Mouse (Mus musculus) hindbrain, embryonic 15.5 days (tissue): Measurements from ENCODE around the gene Dnah7c. TPM values are rescaled to one million over a fixed set of nuclear protein-coding genes. Genes with fewer than 3 reads are reported as not detected.
"Not testable (repeated sequence)": the region's sequence is repeated elsewhere in the genome, so short reads cannot be mapped to it uniquely, and the experiment has no call there.

ENCODE experiments used
- ATAC-seq: fragments of 200-750 bp; cut with Nextera tagmentation; 2 replicates; pipeline ENCODE4 v1.8.0; 2017; ENCODE audit warnings: low read depth, moderate number of reproducible peaks, moderate TSS enrichment; ENCODE audit not compliant: low FRiP score
- H3K27ac ChIP-seq: fragments of 300-500 bp; sonication (generic); replicated peaks from 2 replicates; pipeline ENCODE4 v1.5.1; 2015; ENCODE audit warnings: mild to moderate bottlenecking, inconsistent platforms
- H3K27me3 ChIP-seq: fragments of 300-500 bp; sonication (generic); 2 replicates; pipeline ENCODE4 v1.6.1; 2015; ENCODE audit warnings: control low read depth, inconsistent platforms
- H3K36me3 ChIP-seq: fragments of 300-500 bp; sonication (generic); 2 replicates; pipeline ENCODE4 v1.6.1; 2015; ENCODE audit warnings: control low read depth, inconsistent platforms
- H3K4me1 ChIP-seq: fragments of 300-500 bp; sonication (generic); replicated peaks from 2 replicates; pipeline ENCODE4 v1.6.1; 2015; ENCODE audit warnings: control low read depth, inconsistent platforms
- H3K4me2 ChIP-seq: fragments of 300-500 bp; sonication (generic); 2 replicates; pipeline ENCODE4 v1.6.1; 2015; ENCODE audit warnings: moderate library complexity, mild to moderate bottlenecking, inconsistent platforms
- H3K4me3 ChIP-seq: fragments of 300-500 bp; sonication (generic); 2 replicates; pipeline ENCODE4 v1.5.1; 2015; ENCODE audit warnings: mild to moderate bottlenecking, inconsistent platforms
- H3K9ac ChIP-seq: fragments of 300-500 bp; sonication (generic); 2 replicates; pipeline ENCODE4 v1.6.1; 2015; ENCODE audit warnings: inconsistent platforms
- H3K9me3 ChIP-seq: fragments of 300-500 bp; sonication (generic); 2 replicates; pipeline ENCODE4 v1.6.1; 2016; ENCODE audit warnings: control low read depth, inconsistent platforms
- WGBS: fragments of 180-500 bp; shearing (Covaris S2); methylation state at CpG from one replicate; pipeline ENCODE4 v1.1.7; 2015; 5-methylcytosine and 5-hydroxymethylcytosine counted together
- polyA plus RNA-seq: library from polyadenylated mRNA; unstranded; fragments of >200 nt; fragmentation: Nextera tagmentation; extraction: Ambion mirVana; gene quantifications from 2 replicates; pipeline ENCODE4 v1.2.1, GENCODE M21; 2015

Dnah7c gene
- polyA plus RNA-seq, 1 experiment from 2014 or later = 0.16 TPM

GRCm38 (mm10) chr1:46764600-46764999 lies 339.2 kb downstream of the Dnah7c start:
- not testable (repeated sequence) for H3K9me3 ChIP-seq, H3K27me3 ChIP-seq, ATAC-seq, H3K27ac ChIP-seq, H3K4me2 ChIP-seq, H3K9ac ChIP-seq, H3K36me3 ChIP-seq, H3K4me1 ChIP-seq, H3K4me3 ChIP-seq
- 79% methylated on average over 3 of the region's 3 CpGs for WGBS

- H3K36me3 ChIP-seq, H3K27ac ChIP-seq, H3K9me3 ChIP-seq, H3K4me3 ChIP-seq, ATAC-seq, H3K4me1 ChIP-seq, H3K4me2 ChIP-seq, H3K9ac ChIP-seq, H3K27me3 ChIP-seq: not testable (repeated sequence)
These were observed 343.9 kb downstream of the Dnah7c start for GRCm38 (mm10) chr1:46769318-46769717.

DNA sequence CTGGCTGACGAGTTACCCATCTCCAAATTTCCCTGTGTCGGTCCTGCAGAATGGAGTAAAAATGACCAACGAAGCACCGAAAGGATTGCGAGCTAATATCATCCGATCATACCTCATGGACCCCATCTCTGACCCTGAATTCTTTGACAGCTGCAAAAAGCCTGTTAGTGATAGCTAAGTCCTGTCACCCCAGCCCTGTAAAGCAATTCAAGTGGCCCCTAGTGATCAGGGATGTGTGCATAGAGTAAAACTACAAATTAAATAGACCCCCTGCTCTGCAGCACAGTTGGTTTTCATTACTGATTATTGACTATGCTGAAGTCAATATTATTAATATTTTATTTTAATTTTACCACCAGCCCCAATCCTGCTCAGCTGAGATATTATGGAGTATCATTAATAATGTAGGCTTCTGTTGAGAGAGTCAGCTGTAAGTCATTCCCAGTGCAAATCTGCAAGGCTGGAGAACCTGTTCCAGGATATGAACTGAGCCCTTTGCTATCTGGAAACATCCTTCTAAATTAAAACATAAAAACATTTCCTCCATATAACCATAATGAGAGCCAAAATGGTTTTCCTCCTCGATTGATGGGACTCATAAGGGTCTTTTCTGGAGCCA lies 344.8 kb downstream of the Dnah7c start:
- H3K9ac ChIP-seq, H3K36me3 ChIP-seq, H3K4me2 ChIP-seq, H3K27ac ChIP-seq, H3K4me1 ChIP-seq, H3K4me3 ChIP-seq, H3K9me3 ChIP-seq, H3K27me3 ChIP-seq: not testable (repeated sequence)
- peak; percentile 45; the same call in 1 of the 2 replicates for ATAC-seq
- 89% methylated on average over 7 of the region's 7 CpGs for WGBS

DNA sequence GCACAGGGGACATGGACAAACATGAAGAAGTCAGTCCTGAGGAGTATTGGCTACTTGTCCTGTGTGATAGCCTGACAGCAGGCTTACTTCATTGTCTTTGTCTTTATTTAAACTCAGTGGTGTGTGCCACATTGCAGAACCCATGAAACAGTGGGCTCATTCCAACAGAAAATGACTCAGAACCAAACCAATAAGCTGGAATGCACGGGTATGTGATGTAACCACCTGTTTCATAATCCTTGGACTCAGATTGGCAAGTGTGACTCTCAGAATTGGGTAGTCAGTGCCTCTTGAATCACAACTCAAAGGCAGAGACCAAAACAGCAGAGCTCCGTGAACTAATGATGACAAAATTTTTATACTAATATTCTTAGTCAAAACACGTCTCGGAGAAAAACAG lies 356.8 kb downstream of the Dnah7c start:
- H3K9ac ChIP-seq, H3K27ac ChIP-seq, H3K4me3 ChIP-seq, H3K36me3 ChIP-seq, H3K9me3 ChIP-seq, H3K4me2 ChIP-seq, ATAC-seq, H3K27me3 ChIP-seq, H3K4me1 ChIP-seq: not testable (repeated sequence)
- WGBS = 85% methylated on average over 4 of the region's 4 CpGs

DNA sequence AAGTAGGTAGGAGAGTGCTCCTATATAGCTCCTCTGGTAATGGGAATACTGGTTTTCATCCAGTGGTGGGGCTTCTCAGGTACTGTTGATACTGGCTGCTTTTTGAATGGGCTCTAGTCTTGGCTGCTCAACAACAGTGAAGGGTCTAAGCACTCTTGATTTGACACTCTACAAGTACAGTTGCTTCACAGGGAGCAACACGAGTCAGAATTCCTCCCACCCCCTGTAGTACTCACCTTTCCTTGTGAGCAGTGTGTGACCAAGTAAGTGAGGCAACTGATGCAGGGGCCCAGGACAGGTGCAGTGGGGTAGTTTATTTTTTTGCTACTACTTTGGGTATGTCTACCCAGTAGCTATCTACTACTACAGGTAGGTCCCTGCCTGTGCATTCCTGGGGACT lies 379.7 kb downstream of the Dnah7c start:
- peaks cover under 1% of the 10 kb centered on the region; the same call in 1 of the 2 replicates for H3K36me3 ChIP-seq
- no peaks in the 10 kb centered on the region for H3K4me1 ChIP-seq
- H3K4me3 ChIP-seq = no peak overlapping the region
- no peaks in the 10 kb centered on the region for H3K27me3 ChIP-seq
- WGBS = 95% methylated on average over 1 of the region's 1 CpGs
- H3K9ac ChIP-seq = no peak overlapping the region
- ATAC-seq = no peak
- no peak overlapping the region for H3K27ac ChIP-seq
- H3K9me3 ChIP-seq = no peaks in the 10 kb centered on the region
- no peak overlapping the region for H3K4me2 ChIP-seq

GRCm38 (mm10) chr1:46808630-46809029 lies 383.2 kb downstream of the Dnah7c start:
- not testable (repeated sequence) for ATAC-seq, H3K9me3 ChIP-seq, H3K27me3 ChIP-seq

GRCm38 (mm10) chr1:46817934-46818333 lies 392.5 kb downstream of the Dnah7c start:
- Histone ChIP-seq H3K27me3 (no peaks in the 10 kb centered on the region), H3K36me3 (peaks cover 20% of the 10 kb centered on the region), H3K4me2 (no peak overlapping the region), H3K4me1 (no peaks in the 10 kb centered on the region), H3K4me3 (no peak overlapping the region), H3K9ac (no peak overlapping the region), H3K27ac (no peak overlapping the region), H3K9me3 (no peaks in the 10 kb centered on the region)
- 92% methylated on average over 5 of the region's 5 CpGs for WGBS
- ATAC-seq = no peak

More at GRCm38 (mm10) chr1:46808630-46809029, 383.2 kb downstream of the Dnah7c start:
- not testable (repeated sequence) for H3K4me3 ChIP-seq, H3K4me2 ChIP-seq, H3K4me1 ChIP-seq, H3K27ac ChIP-seq, H3K9ac ChIP-seq
- 88% methylated on average over 4 of the region's 4 CpGs for WGBS
- peaks cover 12% of the 10 kb centered on the region; the same call in 1 of the 2 replicates for H3K36me3 ChIP-seq

- no peak overlapping the region for H3K27ac ChIP-seq
- no peaks in the 10 kb centered on the region for H3K9me3 ChIP-seq
- H3K9ac ChIP-seq = no peak overlapping the region
- no peaks in the 10 kb centered on the region for H3K4me1 ChIP-seq
- peaks cover 26% of the 10 kb centered on the region for H3K36me3 ChIP-seq
- no peak overlapping the region for H3K4me2 ChIP-seq
- no peaks in the 10 kb centered on the region for H3K27me3 ChIP-seq
- no peak for ATAC-seq
- no peak overlapping the region for H3K4me3 ChIP-seq
- 94% methylated on average over 4 of the region's 4 CpGs for WGBS
These were observed 397.0 kb downstream of the Dnah7c start for GRCm38 (mm10) chr1:46822256-46822972.

- H3K9ac ChIP-seq = no peak overlapping the region
- 30% methylated on average over 2 of the region's 2 CpGs for WGBS
- ATAC-seq = peak; percentile 85
- H3K27me3 ChIP-seq = no peaks in the 10 kb centered on the region
- H3K36me3 ChIP-seq = peaks cover 15% of the 10 kb centered on the region
- no peak overlapping the region for H3K4me2 ChIP-seq
- H3K4me3 ChIP-seq = no peak overlapping the region
- peaks cover 3% of the 10 kb centered on the region; the same call in 1 of the 2 replicates for H3K4me1 ChIP-seq
- H3K27ac ChIP-seq = no peak overlapping the region
- H3K9me3 ChIP-seq = no peaks in the 10 kb centered on the region
These were observed 404.9 kb downstream of the Dnah7c start for GRCm38 (mm10) chr1:46830066-46830843.

- Histone ChIP-seq H3K9me3 (no peaks in the 10 kb centered on the region), H3K9ac (no peak overlapping the region), H3K4me2 (no peak overlapping the region), H3K27ac (no peak overlapping the region), H3K4me1 (peaks cover 3% of the 10 kb centered on the region; the same call in 1 of the 2 replicates), H3K4me3 (no peak overlapping the region), H3K27me3 (no peaks in the 10 kb centered on the region), H3K36me3 (peaks cover 19% of the 10 kb centered on the region)
- 96% methylated on average over 5 of the region's 5 CpGs for WGBS
- no peak for ATAC-seq
These were observed 406.5 kb downstream of the Dnah7c start for GRCm38 (mm10) chr1:46831927-46832326.

GRCm38 (mm10) chr1:46843406-46843805 lies 418.0 kb downstream of the Dnah7c start:
- Histone ChIP-seq H3K4me3 (no peak overlapping the region), H3K9me3 (no peaks in the 10 kb centered on the region), H3K9ac (no peak overlapping the region), H3K27ac (no peak overlapping the region), H3K27me3 (no peaks in the 10 kb centered on the region), H3K36me3 (no peaks in the 10 kb centered on the region), H3K4me2 (no peak overlapping the region), H3K4me1 (peaks cover 11% of the 10 kb centered on the region; the same call in 1 of the 2 replicates)
- 68% methylated on average over 4 of the region's 4 CpGs for WGBS
- no peak for ATAC-seq

DNA sequence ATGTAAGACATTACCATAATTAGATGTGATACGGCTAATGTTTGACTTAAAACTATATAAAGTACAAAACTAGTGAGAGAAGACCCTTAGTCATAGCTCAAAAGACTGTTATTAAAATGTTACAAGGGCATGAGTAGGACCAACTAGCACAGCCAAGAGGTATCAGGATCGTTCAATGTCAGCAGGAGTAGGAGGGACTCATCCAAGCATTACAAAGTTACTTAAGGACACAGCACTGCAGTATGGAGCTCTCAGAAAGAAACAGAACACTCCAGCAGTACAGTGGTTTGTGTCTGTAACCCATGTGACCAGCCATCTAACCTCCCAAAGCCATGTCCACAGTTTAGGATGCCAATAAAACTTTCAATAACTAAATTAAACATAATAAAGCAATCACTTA lies 418.9 kb downstream of the Dnah7c start:
- H3K9ac ChIP-seq = no peak overlapping the region
- ATAC-seq = peak; percentile 54; the same call in 1 of the 2 replicates
- 67% methylated on average over 2 of the region's 2 CpGs for WGBS

More for the DNA sequence above, 418.9 kb downstream of the Dnah7c start:
- Histone ChIP-seq H3K9me3 (no peaks in the 10 kb centered on the region), H3K4me3 (no peak overlapping the region), H3K27me3 (no peaks in the 10 kb centered on the region), H3K4me1 (peaks cover 11% of the 10 kb centered on the region; the same call in 1 of the 2 replicates), H3K27ac (no peak overlapping the region), H3K36me3 (no peaks in the 10 kb centered on the region), H3K4me2 (no peak overlapping the region)
